Mouse (Mus musculus): ENCODE data around the gene Foxn4.

GRCm38 (mm10) chr5:114306496-114306895 is 32.9 kb upstream of the Foxn4 start:
- TF ChIP-seq CTCF (IDR thresholded peaks at IDR 0.05; ENCODE audit: low read depth, low read length) (no peak), POLR2A (IDR thresholded peaks at IDR 0.05; ENCODE audit: borderline replicate concordance, low read depth, low read length) (no peak)

All from bone marrow macrophage, adult 2 months (primary cell).